In the genomic region with DNA sequence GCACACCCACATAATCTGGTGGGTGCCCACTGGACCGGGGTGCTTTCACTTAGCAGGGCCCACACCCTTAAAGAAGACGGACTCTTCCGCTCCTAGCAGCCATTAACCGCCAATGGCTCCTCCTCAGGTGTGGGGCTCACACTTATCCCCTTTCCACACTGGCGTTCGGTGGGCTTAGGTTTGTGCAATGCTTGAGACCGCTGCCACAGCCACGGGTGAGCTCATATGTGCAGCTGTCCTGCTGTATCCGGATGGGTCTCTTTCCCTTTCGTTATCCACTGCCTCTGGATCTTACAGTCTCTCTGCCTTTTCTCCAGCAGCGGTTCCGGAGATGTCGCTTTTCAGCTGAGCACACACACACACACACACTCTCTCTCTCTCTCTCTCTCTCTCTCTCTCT, we compare ENCODE assay signal across 9 mouse cellular contexts. TPM values are rescaled to one million over a fixed set of nuclear protein-coding genes. Genes with fewer than 3 reads are reported as not detected.
A peak's percentile ranks its signal among the peaks of the same experiment; 100 is the strongest.
DNase-seq lines count a peak whose midpoint lies in the region; ATAC-seq and TF ChIP-seq lines count a peak whose summit lies in the region.
"Had no signal": no experiment of that assay in that cellular context is flagged by ENCODE, and none has a peak within 500 bp of the region (broad histone marks: within the 10 kb centered on the region; RNA-seq: fewer than 3 reads in every experiment).

No protein-coding gene starts in this region.

- H3K4me2 ChIP-seq in liver, embryonic 12.5 days = peak overlapping the region; percentile 55
- H3K4me2 ChIP-seq in stomach, embryonic 15.5 days = peak overlapping the region; percentile 57

- no peak for ATAC-seq in liver, embryonic 12.5 days
- no peak for ATAC-seq in stomach, embryonic 15.5 days (ENCODE audit: insufficient read depth, low FRiP score, low read depth)

- peak; percentile 13 to 24 for DNase-seq in cerebellum, postnatal 25 days
- DNase-seq in cerebellum, adult 8-10 months = no peak
- no peak for DNase-seq in thymus, adult 2 months
- DNase-seq in thymus, postnatal 4 days = no peak
- DNase-seq in right cerebral cortex, postnatal 10 days (ENCODE audit: low spot score in 2 of 2) = no peak
- no peak for DNase-seq in layer of hippocampus, adult 9-10 months (ENCODE audit: low spot score)

- no peaks in the 10 kb centered on the region for H3K36me3 ChIP-seq in thymus, adult 2 months (ENCODE audit: control insufficient read depth, insufficient read depth, low read length)
- no peaks in the 10 kb centered on the region for H3K36me3 ChIP-seq in liver, embryonic 12.5 days
- no peaks in the 10 kb centered on the region for H3K36me3 ChIP-seq in stomach, embryonic 15.5 days

- 33% methylated on average over 13 of the region's 13 CpGs for WGBS in thymus, adult 2 months
- WGBS in liver, embryonic 12.5 days (ENCODE audit: insufficient replicate concordance) = 40% methylated on average over 13 of the region's 13 CpGs
- 38% methylated on average over 13 of the region's 13 CpGs for WGBS in stomach, embryonic 15.5 days

- peak overlapping the region; percentile 33 for H3K4me3 ChIP-seq in thymus, adult 2 months (ENCODE audit: control insufficient read depth, insufficient read depth, low read length)
- H3K4me3 ChIP-seq in liver, embryonic 12.5 days = peak overlapping the region; percentile 32
- H3K4me3 ChIP-seq in stomach, embryonic 15.5 days (replicated peaks) = peak overlapping the region; percentile 40

- no peak overlapping the region for H3K9ac ChIP-seq in liver, embryonic 12.5 days
- H3K9ac ChIP-seq in stomach, embryonic 15.5 days = no peak overlapping the region

- H3K27ac ChIP-seq in thymus, adult 2 months (ENCODE audit: control insufficient read depth, insufficient read depth, low read length) = no peak overlapping the region
- H3K27ac ChIP-seq in liver, embryonic 12.5 days = no peak overlapping the region
- no peak overlapping the region for H3K27ac ChIP-seq in stomach, embryonic 15.5 days

- TF ChIP-seq CTCF in thymus, adult 2 months (IDR thresholded peaks at IDR 0.05; ENCODE audit: borderline replicate concordance, control insufficient read depth, extremely low read depth, insufficient read depth, low read length, poor library complexity) = no peak

- peaks cover 7% of the 10 kb centered on the region for H3K4me1 ChIP-seq in thymus, adult 2 months (replicated peaks; ENCODE audit: control insufficient read depth, insufficient read depth, low read length)
- no peaks in the 10 kb centered on the region for H3K4me1 ChIP-seq in liver, embryonic 12.5 days
- no peaks in the 10 kb centered on the region for H3K4me1 ChIP-seq in stomach, embryonic 15.5 days

- H3K27me3 ChIP-seq in thymus, adult 2 months (ENCODE audit: control insufficient read depth, insufficient read depth, low read length) = no peaks in the 10 kb centered on the region
- peaks cover 16% of the 10 kb centered on the region for H3K27me3 ChIP-seq in liver, embryonic 12.5 days (replicated peaks)
- no peaks in the 10 kb centered on the region; the same call in 1 of the 2 replicates for H3K27me3 ChIP-seq in stomach, embryonic 15.5 days (replicated peaks)

- no peaks in the 10 kb centered on the region for H3K9me3 ChIP-seq in liver, embryonic 12.5 days (replicated peaks)
- H3K9me3 ChIP-seq in stomach, embryonic 15.5 days = no peaks in the 10 kb centered on the region

- no peak for TF ChIP-seq POLR2A in thymus, adult 2 months (IDR thresholded peaks at IDR 0.05; ENCODE audit: control insufficient read depth, extremely low read depth, insufficient read depth, low read length, poor library complexity)

RNA-seq across cellular contexts. Expression of a gene that starts 41.4 kb away (rescaled TPM):
- polyA plus RNA-seq in thymus, adult 2 months (2012; rRNA removed) = 0.48 TPM in 1 of 2 replicates, not detected in the other
- not detected in 2 replicates for polyA plus RNA-seq in liver, embryonic 12.5 days (2016; fragmentation: Nextera tagmentation; extraction: Ambion mirVana)
- 0.17 and 0.51 TPM in 2 replicates for polyA plus RNA-seq in stomach, embryonic 15.5 days (2015; fragmentation: Nextera tagmentation; extraction: Ambion mirVana)
- polyA plus RNA-seq: large intestine, adult 2 months had no signal

Comparison
In these comparisons a context has a peak if more than half of its experiments do, and no peak if none do; other contexts are left out.
1. DNase-seq: peak in cerebellum, postnatal 25 days (2 of 2); none in cerebellum, adult 8-10 months (single experiment), thymus, adult 2 months (single experiment), thymus, postnatal 4 days (single experiment), right cerebral cortex, postnatal 10 days (0 of 2) and layer of hippocampus, adult 9-10 months (single experiment).
2. Peak in every context shown above with its lines, with median percentiles within 50 percentile points of each other: H3K4me3 ChIP-seq.